Mouse (Mus musculus): ENCODE measurements around the gene Cipc.

- no peak for TF ChIP-seq POLR2A (IDR thresholded peaks at IDR 0.05; ENCODE audit: insufficient read depth, low read depth, low read length)
- TF ChIP-seq CTCF (IDR thresholded peaks at IDR 0.05) = no peak
- TF ChIP-seq EP300 (IDR thresholded peaks at IDR 0.05; ENCODE audit: insufficient read depth, low read depth, low read length) = no peak
These were observed 12.8 kb downstream of the Cipc start for GRCm38 (mm10) chr12:86959661-86960060.

Data from heart, adult 2 months (tissue).